Mouse (Mus musculus) erythroblast, embryonic 14.5 days (primary cell): ENCODE measurements around the gene Phc2.

Source experiments
- GATA1 ChIP-seq: IDR thresholded peaks from 2 replicates; pipeline ENCODE4 v1.6.1; 2012; ENCODE audit warnings: low read length, inconsistent platforms, mixed read lengths
- TAL1 ChIP-seq: IDR thresholded peaks from 3 replicates; pipeline ENCODE4 v1.6.1; 2012; ENCODE audit warnings: low read length, inconsistent platforms, mixed read lengths

- TF ChIP-seq TAL1 (no peak), GATA1 (no peak)
These were observed 101.4 kb downstream of the Phc2 start for GRCm38 (mm10) chr4:128755900-128756299.
